Mouse (Mus musculus): Measurements from ENCODE around the gene Plcl1.

- TF ChIP-seq CTCF (IDR thresholded peaks at IDR 0.05; ENCODE audit: borderline replicate concordance, extremely low read depth, insufficient read depth, insufficient read length): no peak
- TF ChIP-seq POLR2A (IDR thresholded peaks at IDR 0.05; ENCODE audit: borderline replicate concordance, extremely low read depth, insufficient read depth, insufficient read length, poor library complexity, severe bottlenecking): no peak
Observed at GRCm38 (mm10) chr1:55590047-55590446, 184.3 kb downstream of the Plcl1 start.

Measured in brain, embryonic 14.5 days (tissue).